Mouse (Mus musculus) neural tube, embryonic 13.5 days (tissue): ENCODE data around the gene Anxa6. TPM values are rescaled to one million over a fixed set of nuclear protein-coding genes. Genes with fewer than 3 reads are reported as not detected.

Experiments used
- ATAC-seq: fragments of 200-750 bp; cut with Nextera tagmentation; 2 replicates; pipeline ENCODE4 v1.8.0; 2017; ENCODE audit warnings: low read depth, mild to moderate bottlenecking, moderate TSS enrichment, moderate library complexity
- H3K27ac ChIP-seq: fragments of 300-500 bp; sonication (generic); replicated peaks from 2 replicates; pipeline ENCODE4 v1.5.1; 2015; ENCODE audit warnings: moderate library complexity, mild to moderate bottlenecking, inconsistent platforms
- H3K27me3 ChIP-seq: fragments of 300-500 bp; sonication (generic); 2 replicates; pipeline ENCODE4 v1.6.1; 2015; ENCODE audit warnings: mild to moderate bottlenecking, inconsistent platforms
- H3K36me3 ChIP-seq: fragments of 300-500 bp; sonication (generic); 2 replicates; pipeline ENCODE4 v1.6.1; 2015; ENCODE audit warnings: mild to moderate bottlenecking, inconsistent platforms
- H3K4me1 ChIP-seq: fragments of 300-500 bp; sonication (generic); replicated peaks from 2 replicates; pipeline ENCODE4 v1.6.1; 2015; ENCODE audit warnings: inconsistent platforms
- H3K4me2 ChIP-seq: fragments of 300-500 bp; sonication (generic); 2 replicates; pipeline ENCODE4 v1.6.1; 2015; ENCODE audit warnings: inconsistent platforms, mild to moderate bottlenecking, moderate library complexity
- H3K4me3 ChIP-seq: fragments of 300-500 bp; sonication (generic); 2 replicates; pipeline ENCODE4 v1.5.1; 2015; ENCODE audit warnings: mild to moderate bottlenecking, inconsistent platforms
- H3K9ac ChIP-seq: fragments of 300-500 bp; sonication (generic); 2 replicates; pipeline ENCODE4 v1.6.1; 2015; ENCODE audit warnings: moderate library complexity, mild to moderate bottlenecking, inconsistent platforms
- H3K9me3 ChIP-seq: fragments of 300-500 bp; sonication (generic); 2 replicates; pipeline ENCODE4 v1.6.1; 2016; ENCODE audit warnings: inconsistent platforms
- WGBS: fragments of 180-500 bp; shearing (Covaris S2); methylation state at CpG from one replicate; pipeline ENCODE4 v1.1.7; 2015; 5-methylcytosine and 5-hydroxymethylcytosine counted together
- polyA plus RNA-seq: library from polyadenylated mRNA; unstranded; fragments of >200 nt; fragmentation: Nextera tagmentation; extraction: Ambion mirVana; gene quantifications from 2 replicates; pipeline ENCODE4 v1.2.1, GENCODE M21; 2015

Anxa6 gene
- polyA plus RNA-seq, 1 experiment from 2014 or later: 106 TPM

- Histone ChIP-seq H3K4me1 (peaks cover 10% of the 10 kb centered on the region), H3K27ac (no peak overlapping the region), H3K36me3 (peaks cover 33% of the 10 kb centered on the region), H3K9me3 (no peaks in the 10 kb centered on the region), H3K4me2 (no peak overlapping the region), H3K9ac (no peak overlapping the region), H3K27me3 (no peaks in the 10 kb centered on the region), H3K4me3 (no peak overlapping the region)
- 97% methylated on average over 7 of the region's 7 CpGs for WGBS
- ATAC-seq: no peak
These were observed 99.0 kb downstream of the Anxa6 start for GRCm38 (mm10) chr11:54934198-54934597.

- no peak overlapping the region for H3K27ac ChIP-seq
- H3K27me3 ChIP-seq: no peaks in the 10 kb centered on the region
- H3K36me3 ChIP-seq: peaks cover 38% of the 10 kb centered on the region
- WGBS: 92% methylated on average over 6 of the region's 6 CpGs
- peaks cover 10% of the 10 kb centered on the region for H3K4me1 ChIP-seq
- no peak overlapping the region for H3K9ac ChIP-seq
- ATAC-seq: no peak
- no peaks in the 10 kb centered on the region for H3K9me3 ChIP-seq
- no peak overlapping the region for H3K4me3 ChIP-seq
- no peak overlapping the region for H3K4me2 ChIP-seq
These were observed 100.7 kb downstream of the Anxa6 start for GRCm38 (mm10) chr11:54932540-54932939.

- Histone ChIP-seq H3K36me3 (peaks cover 44% of the 10 kb centered on the region), H3K27ac (no peak overlapping the region), H3K27me3 (no peaks in the 10 kb centered on the region), H3K4me1 (peaks cover 9% of the 10 kb centered on the region), H3K4me3 (no peak overlapping the region), H3K9ac (no peak overlapping the region), H3K4me2 (no peak overlapping the region), H3K9me3 (no peaks in the 10 kb centered on the region)
- no peak for ATAC-seq
- 64% methylated on average over 5 of the region's 5 CpGs for WGBS
These were observed 101.7 kb downstream of the Anxa6 start for GRCm38 (mm10) chr11:54931405-54932093.

GRCm38 (mm10) chr11:54930318-54930979 lies 102.8 kb downstream of the Anxa6 start:
- Histone ChIP-seq H3K36me3 (peaks cover 54% of the 10 kb centered on the region), H3K27me3 (no peaks in the 10 kb centered on the region), H3K9me3 (no peaks in the 10 kb centered on the region), H3K9ac (no peak overlapping the region), H3K27ac (no peak overlapping the region), H3K4me1 (no peaks in the 10 kb centered on the region), H3K4me3 (no peak overlapping the region), H3K4me2 (no peak overlapping the region)
- 72% methylated on average over 7 of the region's 7 CpGs for WGBS
- no peak for ATAC-seq

- H3K9ac ChIP-seq: no peak overlapping the region
- no peak overlapping the region for H3K27ac ChIP-seq
- H3K27me3 ChIP-seq: no peaks in the 10 kb centered on the region
- ATAC-seq: no peak
- peaks cover 61% of the 10 kb centered on the region for H3K36me3 ChIP-seq
- H3K4me3 ChIP-seq: no peak overlapping the region
- 87% methylated on average over 8 of the region's 8 CpGs for WGBS
- no peak overlapping the region for H3K4me2 ChIP-seq
- no peaks in the 10 kb centered on the region for H3K4me1 ChIP-seq
- no peaks in the 10 kb centered on the region for H3K9me3 ChIP-seq
These were observed 103.5 kb downstream of the Anxa6 start for GRCm38 (mm10) chr11:54929744-54930143.

- H3K4me2 ChIP-seq: no peak overlapping the region
- 98% methylated on average over 6 of the region's 6 CpGs for WGBS
- H3K9ac ChIP-seq: no peak overlapping the region
- no peaks in the 10 kb centered on the region for H3K4me1 ChIP-seq
- H3K27me3 ChIP-seq: no peaks in the 10 kb centered on the region
- ATAC-seq: no peak
- H3K4me3 ChIP-seq: no peak overlapping the region
- H3K27ac ChIP-seq: no peak overlapping the region
- no peaks in the 10 kb centered on the region for H3K9me3 ChIP-seq
- H3K36me3 ChIP-seq: peaks cover 65% of the 10 kb centered on the region
These were observed 104.0 kb downstream of the Anxa6 start for GRCm38 (mm10) chr11:54929290-54929689.

Other genes with a start within 250 kb of the Anxa6 start
- 134 and 144 TPM in 2 replicates for gene Cdc42se2, start 245.8 kb downstream of the Anxa6 start, polyA plus RNA-seq
- gene Lyrm7, start 172.5 kb downstream of the Anxa6 start, polyA plus RNA-seq: 10.9 and 13.3 TPM in 2 replicates
- gene Hint1, start 167.1 kb downstream of the Anxa6 start, polyA plus RNA-seq: 715 and 824 TPM in 2 replicates
- 67.2 and 71.8 TPM in 2 replicates for gene Gpx3, start 131.0 kb downstream of the Anxa6 start, polyA plus RNA-seq
- 16.1 and 17.3 TPM in 2 replicates for gene Tnip1, start 70.5 kb downstream of the Anxa6 start, polyA plus RNA-seq
- 0.50 and 0.63 TPM in 2 replicates for gene Ccdc69, start 44.7 kb upstream of the Anxa6 start, polyA plus RNA-seq
- gene Gm2a, start 64.7 kb upstream of the Anxa6 start, polyA plus RNA-seq: 20.3 and 20.7 TPM in 2 replicates
- gene Slc36a3, start 118.3 kb upstream of the Anxa6 start, polyA plus RNA-seq: not detected in 2 replicates
- gene Slc36a2, start 151.6 kb upstream of the Anxa6 start, polyA plus RNA-seq: 1.1 TPM in 2 replicates
- 3.0 and 3.6 TPM in 2 replicates for gene Slc36a1, start 170.9 kb upstream of the Anxa6 start, polyA plus RNA-seq